Mouse (Mus musculus): Measurements from ENCODE around the gene Retreg3. TPM values are rescaled to one million over a fixed set of nuclear protein-coding genes. Genes with fewer than 3 reads are reported as not detected.
"Not testable (repeated sequence)": the region's sequence is repeated elsewhere in the genome, so short reads cannot be mapped to it uniquely, and the experiment has no call there.

Retreg3 gene
- polyA plus RNA-seq, 1 experiment from 2014 or later: 28.0 TPM

- no peak for ATAC-seq (ENCODE audit: insufficient number of reproducible peaks, low FRiP score, low TSS enrichment, low read depth)
- peaks cover 50% of the 10 kb centered on the region for H3K27me3 ChIP-seq
- no peak overlapping the region for H3K4me2 ChIP-seq
- H3K9ac ChIP-seq: no peak overlapping the region
- peaks cover 52% of the 10 kb centered on the region for H3K36me3 ChIP-seq
- H3K4me1 ChIP-seq: peaks cover 28% of the 10 kb centered on the region
- 81% methylated on average over 15 of the region's 15 CpGs for WGBS
- no peak overlapping the region for H3K4me3 ChIP-seq
- H3K9me3 ChIP-seq: no peaks in the 10 kb centered on the region
- H3K27ac ChIP-seq: no peak overlapping the region
Measured at GRCm38 (mm10) chr11:101161551-101161950, 41.9 kb upstream of the Retreg3 start.

- not testable (repeated sequence) for H3K9ac ChIP-seq; H3K9me3 ChIP-seq; H3K27ac ChIP-seq; H3K4me2 ChIP-seq; H3K4me3 ChIP-seq; ATAC-seq (ENCODE audit: insufficient number of reproducible peaks, low FRiP score, low TSS enrichment, low read depth)
- Histone ChIP-seq H3K36me3 (peaks cover 47% of the 10 kb centered on the region), H3K27me3 (peaks cover 45% of the 10 kb centered on the region), H3K4me1 (peaks cover 30% of the 10 kb centered on the region)
- 70% methylated on average over 7 of the region's 8 CpGs for WGBS
Measured at GRCm38 (mm10) chr11:101160981-101161505, 41.4 kb upstream of the Retreg3 start.

- H3K9ac ChIP-seq; H3K4me3 ChIP-seq; ATAC-seq (ENCODE audit: insufficient number of reproducible peaks, low FRiP score, low TSS enrichment, low read depth); H3K9me3 ChIP-seq; H3K4me2 ChIP-seq; H3K27ac ChIP-seq: not testable (repeated sequence)
- Histone ChIP-seq H3K36me3 (peaks cover 40% of the 10 kb centered on the region), H3K27me3 (peaks cover 36% of the 10 kb centered on the region), H3K4me1 (peaks cover 32% of the 10 kb centered on the region)
- WGBS: 77% methylated on average over 10 of the region's 10 CpGs
Measured at GRCm38 (mm10) chr11:101160151-101160550, 40.5 kb upstream of the Retreg3 start.

- H3K36me3 ChIP-seq: no peaks in the 10 kb centered on the region; the same call in 1 of the 2 replicates
- peak within 1 kb of the TSS; percentile 57; the same call in 1 of the 2 replicates for H3K27ac ChIP-seq
- ATAC-seq (ENCODE audit: insufficient number of reproducible peaks, low FRiP score, low TSS enrichment, low read depth): peak; percentile 8; the same call in 1 of the 2 replicates
- peak within 1 kb of the TSS; percentile 55 for H3K9ac ChIP-seq
- peak within 1 kb of the TSS; percentile 86 for H3K4me2 ChIP-seq
- H3K4me1 ChIP-seq: peaks cover 10% of the 10 kb centered on the region
- WGBS: 2% methylated on average over 36 of the region's 36 CpGs
- H3K4me3 ChIP-seq: peak within 1 kb of the TSS; percentile 45
- no peaks in the 10 kb centered on the region for H3K9me3 ChIP-seq
- H3K27me3 ChIP-seq: no peaks in the 10 kb centered on the region
Measured at GRCm38 (mm10) chr11:101155728-101156371, 36.2 kb upstream of the Retreg3 start, which contains the start of gene Tubg2. TSS of gene Tubg2 (plus strand) at chr11:101155907.

GRCm38 (mm10) chr11:101155151-101155550 lies 35.5 kb upstream of the Retreg3 start:
- no peak overlapping the region for H3K27ac ChIP-seq
- WGBS: 66% methylated on average over 6 of the region's 6 CpGs
- H3K4me3 ChIP-seq: no peak overlapping the region
- no peak for ATAC-seq (ENCODE audit: insufficient number of reproducible peaks, low FRiP score, low TSS enrichment, low read depth)
- no peak overlapping the region for H3K9ac ChIP-seq
- H3K9me3 ChIP-seq: no peaks in the 10 kb centered on the region
- no peaks in the 10 kb centered on the region for H3K27me3 ChIP-seq
- H3K36me3 ChIP-seq: no peaks in the 10 kb centered on the region; the same call in 1 of the 2 replicates
- peaks cover 10% of the 10 kb centered on the region for H3K4me1 ChIP-seq
- H3K4me2 ChIP-seq: no peak overlapping the region

- Histone ChIP-seq H3K36me3 (no peaks in the 10 kb centered on the region; the same call in 1 of the 2 replicates), H3K9ac (no peak overlapping the region), H3K9me3 (no peaks in the 10 kb centered on the region), H3K4me2 (no peak overlapping the region), H3K27me3 (no peaks in the 10 kb centered on the region), H3K4me3 (no peak overlapping the region), H3K27ac (no peak overlapping the region), H3K4me1 (peaks cover 10% of the 10 kb centered on the region)
- no peak for ATAC-seq (ENCODE audit: insufficient number of reproducible peaks, low FRiP score, low TSS enrichment, low read depth)
Measured at GRCm38 (mm10) chr11:101154648-101155047, 35.0 kb upstream of the Retreg3 start.

- peaks cover 20% of the 10 kb centered on the region for H3K4me1 ChIP-seq
- no peak for ATAC-seq (ENCODE audit: insufficient number of reproducible peaks, low FRiP score, low TSS enrichment, low read depth)
- H3K27ac ChIP-seq: no peak overlapping the region
- WGBS: 41% methylated on average over 1 of the region's 1 CpGs
- H3K36me3 ChIP-seq: no peaks in the 10 kb centered on the region
- no peak overlapping the region for H3K9ac ChIP-seq
- no peaks in the 10 kb centered on the region for H3K27me3 ChIP-seq
- H3K4me2 ChIP-seq: no peak overlapping the region
- H3K9me3 ChIP-seq: no peaks in the 10 kb centered on the region
- H3K4me3 ChIP-seq: no peak overlapping the region
Measured at GRCm38 (mm10) chr11:101152825-101153224, 33.1 kb upstream of the Retreg3 start.

- Histone ChIP-seq H3K4me3 (no peak overlapping the region), H3K27me3 (no peaks in the 10 kb centered on the region), H3K9ac (no peak overlapping the region), H3K36me3 (no peaks in the 10 kb centered on the region), H3K9me3 (no peaks in the 10 kb centered on the region), H3K4me2 (no peak overlapping the region), H3K4me1 (peaks cover 16% of the 10 kb centered on the region), H3K27ac (no peak overlapping the region)
- 49% methylated on average over 2 of the region's 2 CpGs for WGBS
- no peak for ATAC-seq (ENCODE audit: insufficient number of reproducible peaks, low FRiP score, low TSS enrichment, low read depth)
Measured at GRCm38 (mm10) chr11:101151063-101151462, 31.4 kb upstream of the Retreg3 start.

GRCm38 (mm10) chr11:101149178-101150105 lies 29.7 kb upstream of the Retreg3 start:
- Histone ChIP-seq H3K36me3 (no peaks in the 10 kb centered on the region), H3K4me1 (peaks cover 11% of the 10 kb centered on the region), H3K4me3 (no peak overlapping the region), H3K9me3 (no peaks in the 10 kb centered on the region), H3K27me3 (no peaks in the 10 kb centered on the region), H3K4me2 (no peak overlapping the region), H3K27ac (peak overlapping the region; percentile 86), H3K9ac (no peak overlapping the region)
- peak; percentile 83 for ATAC-seq (ENCODE audit: insufficient number of reproducible peaks, low FRiP score, low TSS enrichment, low read depth)
- 15% methylated on average over 9 of the region's 9 CpGs for WGBS

GRCm38 (mm10) chr11:101148751-101149150 lies 29.1 kb upstream of the Retreg3 start:
- Histone ChIP-seq H3K4me2 (no peak overlapping the region), H3K9me3 (no peaks in the 10 kb centered on the region), H3K27me3 (no peaks in the 10 kb centered on the region), H3K36me3 (no peaks in the 10 kb centered on the region), H3K27ac (peak overlapping the region; percentile 86), H3K9ac (no peak overlapping the region), H3K4me1 (peaks cover 14% of the 10 kb centered on the region), H3K4me3 (no peak overlapping the region)
- 46% methylated on average over 10 of the region's 10 CpGs for WGBS
- ATAC-seq (ENCODE audit: insufficient number of reproducible peaks, low FRiP score, low TSS enrichment, low read depth): no peak

GRCm38 (mm10) chr11:101146377-101146776 lies 26.7 kb upstream of the Retreg3 start:
- Histone ChIP-seq H3K4me2 (no peak overlapping the region), H3K9me3 (no peaks in the 10 kb centered on the region), H3K9ac (no peak overlapping the region), H3K27me3 (no peaks in the 10 kb centered on the region), H3K36me3 (no peaks in the 10 kb centered on the region), H3K4me3 (no peak overlapping the region), H3K27ac (no peak overlapping the region), H3K4me1 (peaks cover 15% of the 10 kb centered on the region)
- WGBS: 31% methylated on average over 10 of the region's 10 CpGs
- no peak for ATAC-seq (ENCODE audit: insufficient number of reproducible peaks, low FRiP score, low TSS enrichment, low read depth)

All from limb, embryonic 15.5 days (tissue).